Mouse (Mus musculus): ENCODE results near the gene Ifngr2. TPM values are rescaled to one million over a fixed set of nuclear protein-coding genes. Genes with fewer than 3 reads are reported as not detected.

Gene Ifngr2
- polyA plus RNA-seq, 1 experiment from 2014 or later: 52.0 TPM

- no peak overlapping the region for H3K4me2 ChIP-seq
- H3K36me3 ChIP-seq: no peaks in the 10 kb centered on the region
- 57% methylated on average over 6 of the region's 6 CpGs for WGBS
- no peaks in the 10 kb centered on the region for H3K9me3 ChIP-seq (replicated peaks)
- peaks cover 22% of the 10 kb centered on the region for H3K4me1 ChIP-seq
- ATAC-seq (replicated peaks; ENCODE audit: low FRiP score): no peak
- H3K4me3 ChIP-seq (replicated peaks): no peak overlapping the region
- no peak overlapping the region for H3K9ac ChIP-seq
- H3K27ac ChIP-seq: peak overlapping the region; percentile 72
- peaks cover 13% of the 10 kb centered on the region for H3K27me3 ChIP-seq
Measured at GRCm38 (mm10) chr16:91538051-91538450, 8.8 kb upstream of the Ifngr2 start.

GRCm38 (mm10) chr16:91538513-91538912 lies 8.4 kb upstream of the Ifngr2 start:
- no peak overlapping the region for H3K4me3 ChIP-seq (replicated peaks)
- peaks cover 22% of the 10 kb centered on the region for H3K4me1 ChIP-seq
- H3K9ac ChIP-seq: no peak overlapping the region
- no peaks in the 10 kb centered on the region for H3K36me3 ChIP-seq
- peaks cover 11% of the 10 kb centered on the region for H3K27me3 ChIP-seq
- peak overlapping the region; percentile 72 for H3K27ac ChIP-seq
- H3K4me2 ChIP-seq: no peak overlapping the region
- no peak for ATAC-seq (replicated peaks; ENCODE audit: low FRiP score)
- WGBS: 33% methylated on average over 9 of the region's 9 CpGs
- H3K9me3 ChIP-seq (replicated peaks): no peaks in the 10 kb centered on the region

GRCm38 (mm10) chr16:91541573-91542081 lies 5.2 kb upstream of the Ifngr2 start:
- ATAC-seq (replicated peaks; ENCODE audit: low FRiP score): no peak
- H3K27ac ChIP-seq: no peak overlapping the region
- WGBS: 38% methylated on average over 10 of the region's 10 CpGs

GRCm38 (mm10) chr16:91543619-91544018 lies 3.3 kb upstream of the Ifngr2 start:
- Histone ChIP-seq H3K9ac (no peak overlapping the region), H3K9me3 (replicated peaks) (no peaks in the 10 kb centered on the region), H3K4me3 (replicated peaks) (no peak overlapping the region), H3K36me3 (no peaks in the 10 kb centered on the region), H3K27ac (no peak overlapping the region), H3K4me2 (no peak overlapping the region), H3K4me1 (peaks cover 46% of the 10 kb centered on the region), H3K27me3 (0 out of 2 replicates have a peak, but pooled peaks cover 3% of the 10 kb centered on the region)
- 95% methylated on average over 1 of the region's 1 CpGs for WGBS
- ATAC-seq (replicated peaks; ENCODE audit: low FRiP score): no peak

More at GRCm38 (mm10) chr16:91541573-91542081, 5.2 kb upstream of the Ifngr2 start:
- H3K9ac ChIP-seq: no peak overlapping the region
- peak overlapping the region; percentile 37 for H3K4me2 ChIP-seq
- no peak overlapping the region for H3K4me3 ChIP-seq (replicated peaks)
- 0 out of 2 replicates have a peak, but pooled peaks cover 3% of the 10 kb centered on the region for H3K27me3 ChIP-seq
- no peaks in the 10 kb centered on the region for H3K9me3 ChIP-seq (replicated peaks)
- H3K4me1 ChIP-seq: peaks cover 37% of the 10 kb centered on the region
- H3K36me3 ChIP-seq: no peaks in the 10 kb centered on the region

- 56% methylated on average over 10 of the region's 10 CpGs for WGBS
- Histone ChIP-seq H3K4me3 (replicated peaks) (no peak overlapping the region; the same call in 1 of the 2 replicates), H3K9ac (no peak overlapping the region), H3K27ac (peak overlapping the region; percentile 71), H3K9me3 (replicated peaks) (no peaks in the 10 kb centered on the region), H3K4me2 (peak overlapping the region; percentile 83; the same call in 1 of the 2 replicates), H3K4me1 (peaks cover 55% of the 10 kb centered on the region), H3K36me3 (no peaks in the 10 kb centered on the region), H3K27me3 (0 out of 2 replicates have a peak, but pooled peaks cover 3% of the 10 kb centered on the region)
- ATAC-seq (replicated peaks; ENCODE audit: low FRiP score): no peak
Measured at GRCm38 (mm10) chr16:91545597-91546281, 1.1 kb upstream of the Ifngr2 start.

DNA sequence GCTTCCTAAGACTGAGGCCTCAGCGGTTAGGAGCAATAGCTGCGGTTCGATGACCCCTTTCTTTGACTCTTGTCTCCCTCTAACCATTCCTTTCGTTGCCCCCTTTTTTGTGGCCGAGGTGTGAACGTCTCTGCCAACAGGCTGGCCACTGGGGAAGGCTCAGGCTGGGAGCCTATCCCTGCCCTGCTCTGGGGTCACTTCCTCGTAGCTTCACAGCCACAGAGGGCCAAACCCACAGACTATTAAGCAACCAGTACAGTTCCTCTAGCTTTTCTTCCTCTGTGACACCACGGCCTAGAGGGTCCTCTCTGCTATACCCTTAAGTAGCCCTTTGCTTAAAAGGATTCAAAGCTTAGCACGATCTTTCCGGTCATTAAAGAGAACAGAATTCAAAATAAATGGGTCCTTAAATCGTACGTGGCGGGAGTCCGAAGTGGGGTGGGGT lies 459 bp upstream of the Ifngr2 start:
- Histone ChIP-seq H3K4me1 (peaks cover 59% of the 10 kb centered on the region), H3K4me2 (peak overlapping the region; percentile 83), H3K9me3 (replicated peaks) (no peaks in the 10 kb centered on the region), H3K9ac (peak overlapping the region; percentile 98), H3K27ac (peak overlapping the region; percentile 71), H3K27me3 (0 out of 2 replicates have a peak, but pooled peaks cover 3% of the 10 kb centered on the region), H3K4me3 (replicated peaks) (peak overlapping the region; percentile 94), H3K36me3 (no peaks in the 10 kb centered on the region)
- 12% methylated on average over 14 of the region's 14 CpGs for WGBS
- peak; percentile 57 for ATAC-seq (replicated peaks; ENCODE audit: low FRiP score)

DNA sequence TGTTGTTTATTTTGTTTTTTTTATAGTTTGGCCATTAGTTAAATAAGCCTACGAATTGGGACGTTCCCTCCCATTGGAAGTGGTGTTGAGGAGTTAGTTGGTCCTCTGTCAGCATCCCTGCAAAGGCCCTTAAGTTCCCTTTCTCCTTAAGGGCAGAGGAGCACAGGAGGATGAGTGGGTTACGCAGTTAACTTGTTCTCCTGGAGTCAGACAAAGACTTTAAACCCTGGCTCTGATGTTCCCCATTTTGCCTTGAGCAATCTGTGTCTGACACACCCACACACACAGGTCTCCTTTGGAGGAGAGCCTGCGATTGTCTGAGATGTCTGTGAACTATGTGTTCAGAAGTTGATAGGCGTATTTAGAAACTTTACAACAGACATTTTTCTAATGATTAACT lies 1.1 kb downstream of the Ifngr2 start:
- no peak for ATAC-seq (replicated peaks; ENCODE audit: low FRiP score)
- Histone ChIP-seq H3K4me3 (replicated peaks) (peak overlapping the region; percentile 94), H3K27ac (0 out of 2 replicates have a peak overlapping the region, but pooled peaks have one; percentile 71), H3K9ac (peak overlapping the region; percentile 98; the same call in 1 of the 2 replicates), H3K4me2 (peak overlapping the region; percentile 83), H3K9me3 (replicated peaks) (no peaks in the 10 kb centered on the region), H3K27me3 (0 out of 2 replicates have a peak, but pooled peaks cover 3% of the 10 kb centered on the region), H3K36me3 (0 out of 2 replicates have a peak, but pooled peaks cover 3% of the 10 kb centered on the region), H3K4me1 (peaks cover 64% of the 10 kb centered on the region)
- 26% methylated on average over 5 of the region's 5 CpGs for WGBS

DNA sequence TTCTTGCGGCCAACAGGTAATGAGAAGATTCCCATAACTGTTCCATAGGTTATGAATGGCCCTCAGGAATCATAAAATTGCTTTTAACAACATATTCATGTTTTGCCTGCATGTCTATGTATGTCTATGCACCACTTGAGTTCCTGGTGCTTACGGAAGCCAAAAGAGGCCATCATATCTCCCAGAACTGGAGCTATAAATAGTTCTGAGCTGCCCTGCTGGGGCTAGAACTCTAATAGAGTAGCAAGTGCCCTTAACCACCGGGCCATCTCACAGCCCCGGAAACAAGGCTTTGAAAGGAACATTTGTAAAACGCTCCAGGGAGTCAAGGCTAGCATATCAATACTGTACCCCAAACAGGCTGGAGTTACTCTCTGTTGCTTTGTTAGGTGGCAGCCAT lies 1.7 kb downstream of the Ifngr2 start:
- H3K27ac ChIP-seq: no peak overlapping the region

DNA sequence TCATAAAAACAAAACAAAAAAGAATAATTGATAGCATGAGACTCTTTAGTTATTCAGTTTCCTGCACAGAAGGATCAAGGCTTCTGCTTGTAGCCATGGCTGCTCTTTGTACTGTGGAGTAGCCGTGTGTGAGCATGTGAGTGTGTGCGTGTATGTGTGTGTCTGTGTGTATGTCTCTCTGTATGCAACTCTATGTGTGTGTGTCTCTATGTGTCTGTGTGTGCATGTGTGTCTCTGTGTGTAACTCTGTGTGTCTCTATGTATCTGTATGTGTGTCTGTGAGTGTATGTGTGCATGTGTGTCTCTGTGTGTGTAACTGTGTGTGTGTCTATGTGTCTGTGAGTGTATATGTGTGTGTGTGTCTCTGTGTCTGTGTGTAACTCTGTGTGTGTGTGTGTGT lies 2.1 kb downstream of the Ifngr2 start:
- Histone ChIP-seq H3K9ac (no peak overlapping the region), H3K27me3 (no peaks in the 10 kb centered on the region), H3K36me3 (0 out of 2 replicates have a peak, but pooled peaks cover 3% of the 10 kb centered on the region), H3K4me3 (replicated peaks) (peak overlapping the region; percentile 94), H3K27ac (no peak overlapping the region), H3K4me1 (peaks cover 74% of the 10 kb centered on the region), H3K4me2 (peak overlapping the region; percentile 83), H3K9me3 (replicated peaks) (no peaks in the 10 kb centered on the region)
- ATAC-seq (replicated peaks; ENCODE audit: low FRiP score): no peak
- WGBS: 64% methylated on average over 2 of the region's 2 CpGs

More for the DNA sequence above, 1.7 kb downstream of the Ifngr2 start:
- Histone ChIP-seq H3K4me2 (peak overlapping the region; percentile 83), H3K4me1 (peaks cover 70% of the 10 kb centered on the region), H3K27me3 (no peaks in the 10 kb centered on the region), H3K4me3 (replicated peaks) (peak overlapping the region; percentile 94), H3K36me3 (0 out of 2 replicates have a peak, but pooled peaks cover 3% of the 10 kb centered on the region), H3K9ac (no peak overlapping the region), H3K9me3 (replicated peaks) (no peaks in the 10 kb centered on the region)
- ATAC-seq (replicated peaks; ENCODE audit: low FRiP score): no peak
- 33% methylated on average over 5 of the region's 5 CpGs for WGBS

- H3K4me1 ChIP-seq: peaks cover 80% of the 10 kb centered on the region
- WGBS: 57% methylated on average over 5 of the region's 5 CpGs
- no peak overlapping the region for H3K9ac ChIP-seq
- H3K27ac ChIP-seq: no peak overlapping the region
- H3K4me3 ChIP-seq (replicated peaks): no peak overlapping the region
- no peak for ATAC-seq (replicated peaks; ENCODE audit: low FRiP score)
- no peaks in the 10 kb centered on the region for H3K9me3 ChIP-seq (replicated peaks)
- H3K36me3 ChIP-seq: 0 out of 2 replicates have a peak, but pooled peaks cover 3% of the 10 kb centered on the region
- H3K27me3 ChIP-seq: no peaks in the 10 kb centered on the region
- no peak overlapping the region for H3K4me2 ChIP-seq
Measured at GRCm38 (mm10) chr16:91549616-91550015, 2.7 kb downstream of the Ifngr2 start.

DNA sequence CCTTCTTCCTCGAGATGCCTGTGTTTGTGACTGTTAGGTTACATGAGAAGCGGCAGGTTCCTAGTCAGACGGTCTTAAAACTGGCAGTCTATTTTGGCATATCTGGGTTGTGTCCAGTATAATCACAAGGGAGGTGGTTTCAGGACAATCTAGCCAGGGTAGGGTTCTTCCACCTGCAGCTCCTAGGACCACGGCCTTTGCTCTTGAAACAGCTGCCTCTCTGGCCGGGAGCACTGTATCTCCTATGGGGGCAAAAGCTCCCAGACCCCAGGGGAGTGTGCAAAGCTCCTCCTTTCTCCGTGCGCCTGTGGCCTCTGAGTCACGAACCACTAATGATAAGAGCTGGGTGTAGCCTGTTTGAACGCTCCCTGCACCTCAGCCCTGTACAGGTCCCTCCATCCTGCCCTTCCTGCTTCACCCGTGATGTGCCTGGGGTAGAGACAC lies 4.2 kb downstream of the Ifngr2 start:
- 76% methylated on average over 10 of the region's 10 CpGs for WGBS
- H3K27me3 ChIP-seq: no peaks in the 10 kb centered on the region
- no peak overlapping the region for H3K4me3 ChIP-seq (replicated peaks)
- H3K36me3 ChIP-seq: peaks cover 11% of the 10 kb centered on the region
- H3K27ac ChIP-seq: no peak overlapping the region
- H3K9me3 ChIP-seq (replicated peaks): no peaks in the 10 kb centered on the region
- H3K9ac ChIP-seq: no peak overlapping the region
- no peak for ATAC-seq (replicated peaks; ENCODE audit: low FRiP score)
- H3K4me1 ChIP-seq: peaks cover 85% of the 10 kb centered on the region
- no peak overlapping the region for H3K4me2 ChIP-seq

DNA sequence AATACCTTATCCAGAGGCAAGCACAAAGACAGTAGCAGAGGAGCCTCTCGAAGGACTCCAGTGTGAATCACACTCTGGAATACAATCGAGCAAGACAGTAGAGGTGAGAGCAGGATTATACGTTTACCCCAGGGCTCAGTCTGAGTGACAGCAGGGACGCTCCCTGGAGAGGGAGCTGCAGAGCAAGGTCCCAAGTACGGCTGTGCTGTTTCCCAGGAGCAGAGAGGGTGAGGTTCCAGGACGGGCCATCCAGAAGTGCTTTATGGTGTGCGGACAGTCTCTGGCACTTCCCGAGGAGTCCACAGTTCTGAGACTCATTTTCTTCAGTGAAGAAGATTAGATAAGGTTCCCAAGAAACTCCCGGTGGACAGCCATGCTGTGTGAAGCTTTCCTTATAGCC lies 5.2 kb downstream of the Ifngr2 start:
- Histone ChIP-seq H3K4me2 (no peak overlapping the region), H3K4me1 (peaks cover 88% of the 10 kb centered on the region), H3K27me3 (no peaks in the 10 kb centered on the region), H3K4me3 (replicated peaks) (no peak overlapping the region), H3K36me3 (peaks cover 11% of the 10 kb centered on the region), H3K27ac (no peak overlapping the region), H3K9ac (no peak overlapping the region), H3K9me3 (replicated peaks) (no peaks in the 10 kb centered on the region)
- ATAC-seq (replicated peaks; ENCODE audit: low FRiP score): no peak
- WGBS: 58% methylated on average over 9 of the region's 9 CpGs

Measured in kidney, embryonic 15.5 days (tissue).